Mouse (Mus musculus) embryonic facial prominence, embryonic 12.5 days (tissue): Measurements from ENCODE around the gene Afg1l. TPM values are rescaled to one million over a fixed set of nuclear protein-coding genes. Genes with fewer than 3 reads are reported as not detected.

Experiments
- ATAC-seq: fragments of 200-750 bp; cut with Nextera tagmentation; 2 replicates; pipeline ENCODE4 v1.8.0; 2017; ENCODE audit not compliant: insufficient number of reproducible peaks, insufficient read depth, low FRiP score, low TSS enrichment
- H3K27ac ChIP-seq: fragments of 300-500 bp; sonication (generic); 2 replicates; pipeline ENCODE4 v1.5.1; 2016; ENCODE audit warnings: mild to moderate bottlenecking
- H3K27me3 ChIP-seq: fragments of 300-500 bp; sonication (generic); 2 replicates; pipeline ENCODE4 v1.6.1; 2016; ENCODE audit warnings: mild to moderate bottlenecking, moderate library complexity
- H3K36me3 ChIP-seq: fragments of 300-500 bp; sonication (generic); 2 replicates; pipeline ENCODE4 v1.6.1; 2016; ENCODE audit warnings: mild to moderate bottlenecking
- H3K4me1 ChIP-seq: fragments of 300-500 bp; sonication (generic); 2 replicates; pipeline ENCODE4 v1.6.1; 2016
- H3K4me2 ChIP-seq: fragments of 300-500 bp; sonication (generic); replicated peaks from 2 replicates; pipeline ENCODE4 v1.6.1; 2016; ENCODE audit warnings: mild to moderate bottlenecking, moderate library complexity
- H3K4me3 ChIP-seq: fragments of 300-500 bp; sonication (generic); 2 replicates; pipeline ENCODE4 v1.5.1; 2016; ENCODE audit warnings: mild to moderate bottlenecking
- H3K9ac ChIP-seq: fragments of 300-500 bp; sonication (generic); 2 replicates; pipeline ENCODE4 v1.6.1; 2016; ENCODE audit warnings: mild to moderate bottlenecking, moderate library complexity
- H3K9me3 ChIP-seq: fragments of 300-500 bp; sonication (generic); 2 replicates; pipeline ENCODE4 v1.6.1; 2016; ENCODE audit warnings: mild to moderate bottlenecking, moderate library complexity
- WGBS: fragments of 180-500 bp; shearing (Covaris S2); methylation state at CpG from one replicate; pipeline ENCODE4 v1.1.7; 2016; 5-methylcytosine and 5-hydroxymethylcytosine counted together
- polyA plus RNA-seq: library from polyadenylated mRNA; unstranded; fragments of >200 nt; fragmentation: Nextera tagmentation; extraction: Ambion mirVana; gene quantifications from 2 replicates; pipeline ENCODE4 v1.2.1, GENCODE M21; 2016

Gene Afg1l
- 5.6 and 6.1 TPM in 2 replicates for polyA plus RNA-seq

DNA sequence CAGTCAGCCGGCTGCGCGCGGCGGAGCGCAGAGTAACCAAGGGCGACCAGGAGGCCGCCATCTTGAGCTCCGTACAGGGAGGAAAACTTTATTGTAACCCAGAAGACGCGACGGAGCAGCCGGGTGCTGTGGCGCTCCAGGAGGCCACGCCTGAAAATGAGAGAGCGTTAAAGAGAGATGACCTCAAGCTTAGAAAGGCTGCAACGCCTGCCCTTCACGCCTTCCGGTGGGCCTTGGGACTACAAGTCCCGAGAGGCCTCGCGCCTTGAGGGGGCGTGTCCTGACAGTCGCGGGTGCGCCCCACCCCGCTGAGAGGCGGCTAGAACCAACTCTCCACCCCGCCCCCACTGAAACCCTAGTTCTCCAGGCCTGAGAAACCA is at the start of gene Afg1l:
TSS of gene Afg1l (minus strand) at position 225 of the 380 bp plus-strand sequence.
- Histone ChIP-seq H3K4me2 (peak within 1 kb of the TSS; percentile 83), H3K9me3 (no peaks in the 10 kb centered on the region), H3K4me1 (peaks cover 4% of the 10 kb centered on the region), H3K9ac (peak within 1 kb of the TSS; percentile 76), H3K4me3 (peak within 1 kb of the TSS; percentile 57), H3K27ac (peak within 1 kb of the TSS; percentile 90), H3K27me3 (no peaks in the 10 kb centered on the region), H3K36me3 (no peaks in the 10 kb centered on the region)
- under 1% methylated on average over 29 of the region's 29 CpGs for WGBS
- ATAC-seq: peak; percentile 86

DNA sequence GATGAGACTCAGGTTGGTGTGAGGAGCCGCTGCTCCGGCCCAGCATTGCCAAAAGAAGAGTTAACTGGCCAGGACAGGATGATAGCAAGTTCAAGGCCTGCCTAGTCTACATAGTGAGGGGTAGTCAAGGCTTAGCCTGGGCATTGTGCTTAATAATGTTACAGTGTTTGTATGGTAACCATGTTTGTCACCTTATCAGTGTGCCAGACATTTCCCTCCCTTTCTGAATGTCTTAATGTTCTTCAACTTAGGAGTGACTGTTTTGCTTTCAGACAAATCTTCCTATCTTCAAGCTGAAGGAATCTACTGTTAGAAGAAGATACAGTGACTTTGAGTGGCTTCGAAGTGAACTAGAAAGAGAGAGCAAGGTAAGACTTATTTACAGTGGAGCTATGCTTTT is 47.3 kb upstream of the Afg1l start:
- Histone ChIP-seq H3K9ac (no peak overlapping the region), H3K27ac (no peak overlapping the region), H3K27me3 (no peaks in the 10 kb centered on the region), H3K36me3 (peaks cover 40% of the 10 kb centered on the region), H3K4me3 (no peak overlapping the region), H3K4me1 (peaks cover 15% of the 10 kb centered on the region), H3K4me2 (no peak overlapping the region), H3K9me3 (no peaks in the 10 kb centered on the region)
- 96% methylated on average over 3 of the region's 3 CpGs for WGBS
- ATAC-seq: no peak

DNA sequence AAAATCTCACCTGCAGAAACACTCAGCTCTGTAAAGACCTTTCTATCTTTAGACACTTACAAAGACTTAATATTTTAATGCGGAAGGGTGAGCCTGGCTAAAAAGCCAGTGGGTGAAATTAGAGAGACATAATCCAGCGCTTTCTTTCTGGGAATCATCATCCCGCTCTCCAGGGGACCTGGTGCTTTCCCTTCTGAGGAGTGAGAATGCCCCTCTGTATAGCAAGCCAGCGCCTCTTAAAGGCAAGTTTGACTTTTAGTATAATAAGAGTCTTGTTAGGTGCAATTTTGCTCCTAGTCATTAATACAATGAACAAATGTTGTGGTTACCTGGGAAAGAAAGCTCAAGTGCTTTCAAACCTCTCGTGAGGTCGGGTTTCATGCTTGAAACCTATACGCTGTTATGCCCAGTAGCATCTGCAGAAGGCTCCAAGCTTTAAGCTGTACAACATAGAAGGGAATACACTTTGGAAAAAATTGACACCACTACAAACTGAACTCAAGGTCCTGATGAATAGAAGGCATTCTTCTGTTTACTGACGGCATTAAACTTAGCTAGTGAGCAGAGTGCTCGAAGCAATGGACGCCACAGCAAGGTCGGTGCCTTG is 45.3 kb upstream of the Afg1l start:
- 39% methylated on average over 11 of the region's 11 CpGs for WGBS
- Histone ChIP-seq H3K9me3 (no peaks in the 10 kb centered on the region), H3K4me3 (no peak overlapping the region), H3K27me3 (no peaks in the 10 kb centered on the region), H3K27ac (no peak overlapping the region; the same call in 1 of the 2 replicates), H3K4me2 (no peak overlapping the region), H3K4me1 (peaks cover 15% of the 10 kb centered on the region), H3K36me3 (peaks cover 26% of the 10 kb centered on the region), H3K9ac (no peak overlapping the region)
- no peak for ATAC-seq

DNA sequence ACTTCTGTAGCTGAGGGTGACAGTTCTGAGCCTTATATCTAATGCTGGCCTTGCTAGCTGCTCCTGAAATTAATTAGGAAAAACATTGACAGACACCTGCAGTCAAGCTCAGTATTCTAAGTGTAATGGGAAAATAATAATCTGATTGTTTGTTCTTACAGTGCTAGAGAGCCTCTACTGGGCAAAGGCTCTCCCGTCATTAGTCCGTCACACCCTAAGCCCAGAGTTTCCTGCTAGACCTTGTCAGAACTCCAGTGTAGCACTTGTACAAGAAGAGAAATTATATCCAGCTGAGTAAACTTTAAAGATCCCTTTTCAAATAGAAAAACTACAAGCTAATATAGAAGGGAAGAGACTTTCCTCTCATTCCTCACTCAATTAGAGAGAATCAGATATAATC is 44.5 kb upstream of the Afg1l start:
- H3K4me2 ChIP-seq: no peak overlapping the region
- H3K27ac ChIP-seq: no peak overlapping the region
- H3K36me3 ChIP-seq: peaks cover 19% of the 10 kb centered on the region
- peaks cover 15% of the 10 kb centered on the region for H3K4me1 ChIP-seq
- no peak overlapping the region for H3K4me3 ChIP-seq
- H3K9ac ChIP-seq: no peak overlapping the region
- no peaks in the 10 kb centered on the region for H3K27me3 ChIP-seq
- WGBS: 36% methylated on average over 2 of the region's 2 CpGs
- no peak for ATAC-seq
- no peaks in the 10 kb centered on the region for H3K9me3 ChIP-seq

DNA sequence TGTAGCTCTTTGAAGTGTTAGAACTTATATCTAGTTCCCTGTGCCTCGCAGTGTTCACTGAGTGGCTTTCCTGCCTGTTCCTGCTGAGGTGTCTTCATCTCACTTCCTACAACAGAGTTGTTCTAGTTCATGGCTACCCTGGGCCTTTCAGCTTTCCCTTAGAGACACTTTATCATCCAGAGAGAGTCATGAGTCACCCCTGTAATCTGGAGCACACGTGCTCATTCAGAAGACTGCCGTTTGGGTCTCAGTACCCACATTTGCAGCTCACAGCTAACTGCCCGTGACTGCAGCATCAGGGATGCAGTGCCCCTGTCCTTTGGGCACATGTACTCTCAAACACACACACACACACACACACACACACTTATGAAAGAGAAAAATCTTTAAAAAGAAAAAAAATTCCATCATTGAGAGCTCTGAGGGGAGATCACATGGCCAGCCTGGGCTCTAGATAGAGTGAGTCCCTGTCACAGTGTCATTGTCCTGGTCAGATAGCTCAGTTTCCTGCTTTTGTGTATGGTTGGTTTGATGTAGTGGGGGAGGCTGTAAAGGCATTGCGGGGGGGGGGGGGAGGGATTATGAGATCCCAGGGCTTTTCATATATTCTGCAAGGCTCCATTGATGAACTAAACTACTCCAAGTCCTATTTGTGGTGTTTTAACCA is 43.1 kb upstream of the Afg1l start:
- H3K27me3 ChIP-seq: no peaks in the 10 kb centered on the region
- H3K9ac ChIP-seq: no peak overlapping the region
- no peak overlapping the region for H3K4me2 ChIP-seq
- no peak for ATAC-seq
- H3K9me3 ChIP-seq: no peaks in the 10 kb centered on the region
- no peak overlapping the region for H3K27ac ChIP-seq
- WGBS: 71% methylated on average over 5 of the region's 5 CpGs
- H3K36me3 ChIP-seq: peaks cover 7% of the 10 kb centered on the region
- no peak overlapping the region for H3K4me3 ChIP-seq
- H3K4me1 ChIP-seq: peaks cover 15% of the 10 kb centered on the region

DNA sequence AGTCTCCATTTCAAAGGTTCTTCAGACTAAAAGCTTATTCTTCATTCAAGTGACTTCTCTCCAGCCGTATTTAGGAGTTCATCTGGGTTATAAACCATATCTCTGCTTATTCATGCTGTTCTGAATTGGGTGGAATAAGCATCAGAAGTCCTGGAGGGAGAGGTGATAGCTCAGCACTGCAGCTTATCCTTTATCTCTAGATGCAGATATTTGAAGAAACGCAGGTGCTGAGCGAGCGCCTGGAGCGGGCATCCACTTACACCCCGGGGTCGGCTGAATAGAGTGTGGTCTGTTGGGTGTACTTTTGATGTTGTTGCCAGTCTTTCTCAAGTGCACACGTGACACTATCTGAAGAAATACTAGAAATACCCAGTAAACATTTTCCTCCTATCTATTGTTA is 40.0 kb upstream of the Afg1l start:
- H3K4me3 ChIP-seq: no peak overlapping the region
- ATAC-seq: no peak
- H3K36me3 ChIP-seq: no peaks in the 10 kb centered on the region
- 0 out of 2 replicates have a peak, but pooled peaks cover 2% of the 10 kb centered on the region for H3K4me1 ChIP-seq
- no peak overlapping the region for H3K27ac ChIP-seq
- H3K9ac ChIP-seq: no peak overlapping the region
- no peaks in the 10 kb centered on the region for H3K27me3 ChIP-seq
- H3K4me2 ChIP-seq: no peak overlapping the region
- WGBS: 88% methylated on average over 8 of the region's 8 CpGs
- H3K9me3 ChIP-seq: no peaks in the 10 kb centered on the region

DNA sequence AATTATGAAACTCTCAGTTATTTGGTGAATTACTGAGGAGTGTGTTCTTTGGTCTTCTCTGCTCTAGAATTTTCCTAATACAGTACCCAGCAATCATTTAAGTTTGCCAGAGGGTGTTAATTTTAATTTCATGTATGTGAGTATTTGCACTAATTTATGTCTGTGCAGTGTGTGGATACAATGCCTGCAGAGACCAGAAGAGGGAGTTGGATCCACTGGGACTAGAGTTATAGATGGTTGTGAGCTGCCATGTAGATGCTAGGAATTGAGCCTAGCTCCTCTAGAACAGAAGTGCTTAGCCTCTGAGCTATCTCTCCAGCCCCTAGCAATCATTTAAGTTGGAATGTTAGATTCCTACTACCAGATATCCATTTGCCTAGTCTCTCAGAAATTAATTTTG is 35.8 kb upstream of the Afg1l start:
- no peak overlapping the region for H3K9ac ChIP-seq
- H3K4me1 ChIP-seq: no peaks in the 10 kb centered on the region
- no peak overlapping the region for H3K4me3 ChIP-seq
- no peak overlapping the region for H3K27ac ChIP-seq
- ATAC-seq: no peak
- H3K27me3 ChIP-seq: no peaks in the 10 kb centered on the region
- no peaks in the 10 kb centered on the region for H3K9me3 ChIP-seq
- H3K4me2 ChIP-seq: no peak overlapping the region
- 0 out of 2 replicates have a peak, but pooled peaks cover 5% of the 10 kb centered on the region for H3K36me3 ChIP-seq

DNA sequence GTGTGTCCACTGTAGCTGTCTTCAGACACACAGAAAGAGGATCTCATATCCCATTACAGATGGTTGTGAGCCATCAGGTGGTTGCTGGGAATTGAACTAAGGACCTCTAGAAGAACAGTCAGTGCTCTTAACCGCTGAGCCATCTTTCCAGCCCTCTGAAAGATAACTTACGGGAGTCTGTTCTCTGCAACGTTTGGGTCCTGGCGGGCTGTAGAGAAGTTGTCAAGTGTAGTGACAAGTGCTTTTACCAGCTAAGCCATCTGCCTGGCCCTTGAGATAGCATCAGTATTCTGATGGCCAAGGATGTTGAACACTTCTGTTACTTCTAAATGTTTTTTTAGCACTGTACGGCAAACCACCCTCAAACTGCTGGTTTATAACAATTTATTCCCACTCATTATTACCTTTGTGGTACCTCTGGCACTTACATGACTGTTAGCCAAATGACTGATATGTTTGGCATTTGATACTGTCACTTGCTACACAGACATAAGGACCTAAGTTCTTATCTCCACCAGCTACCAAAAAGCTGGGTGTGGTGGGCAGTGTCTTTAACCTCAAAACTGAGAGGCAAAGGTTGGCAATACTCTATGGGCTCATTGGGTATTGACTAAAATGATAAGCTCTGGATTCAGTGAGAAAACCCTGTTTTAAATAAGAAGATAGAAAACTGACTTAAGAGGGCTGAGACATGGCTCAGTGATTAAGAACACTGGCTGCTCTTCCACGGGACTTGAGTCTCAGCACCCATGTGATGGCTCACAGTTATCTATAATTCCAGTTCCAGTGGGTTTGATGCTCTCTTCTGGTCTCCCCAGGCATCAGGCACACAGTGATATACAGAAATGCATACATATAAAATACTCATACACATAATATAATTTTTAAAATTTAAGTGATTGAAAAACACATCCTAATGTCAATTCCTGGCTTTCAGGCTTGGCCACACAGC is 33.1 kb upstream of the Afg1l start:
- 91% methylated on average over 6 of the region's 6 CpGs for WGBS
- Histone ChIP-seq H3K4me2 (no peak overlapping the region), H3K27me3 (no peaks in the 10 kb centered on the region), H3K9ac (no peak overlapping the region), H3K27ac (no peak overlapping the region), H3K4me3 (no peak overlapping the region), H3K4me1 (no peaks in the 10 kb centered on the region), H3K36me3 (0 out of 2 replicates have a peak, but pooled peaks cover 12% of the 10 kb centered on the region), H3K9me3 (no peaks in the 10 kb centered on the region)
- ATAC-seq: no peak

DNA sequence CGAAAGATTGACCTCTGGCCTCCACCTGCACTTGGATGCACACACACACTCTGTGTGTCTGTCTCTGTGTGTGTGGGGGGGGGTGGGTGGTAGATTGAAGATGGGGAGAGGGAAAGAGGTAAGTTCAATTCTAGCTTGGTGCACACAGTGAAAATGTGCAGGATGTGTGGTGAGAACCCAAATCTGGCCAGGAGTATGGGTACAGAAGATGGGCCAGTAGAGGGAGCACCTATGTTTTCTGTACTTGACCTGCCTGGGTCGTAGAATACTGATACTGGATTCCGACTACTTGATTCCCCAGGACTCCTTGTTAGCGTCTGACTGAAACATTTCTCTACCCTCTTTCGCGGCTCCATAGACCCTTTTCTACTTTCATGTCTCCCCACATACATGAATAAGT is 31.8 kb upstream of the Afg1l start:
- Histone ChIP-seq H3K9ac (no peak overlapping the region), H3K36me3 (0 out of 2 replicates have a peak, but pooled peaks cover 12% of the 10 kb centered on the region), H3K27me3 (no peaks in the 10 kb centered on the region), H3K4me2 (no peak overlapping the region), H3K27ac (no peak overlapping the region), H3K9me3 (no peaks in the 10 kb centered on the region), H3K4me1 (no peaks in the 10 kb centered on the region), H3K4me3 (no peak overlapping the region)
- no peak for ATAC-seq
- WGBS: 87% methylated on average over 6 of the region's 6 CpGs

DNA sequence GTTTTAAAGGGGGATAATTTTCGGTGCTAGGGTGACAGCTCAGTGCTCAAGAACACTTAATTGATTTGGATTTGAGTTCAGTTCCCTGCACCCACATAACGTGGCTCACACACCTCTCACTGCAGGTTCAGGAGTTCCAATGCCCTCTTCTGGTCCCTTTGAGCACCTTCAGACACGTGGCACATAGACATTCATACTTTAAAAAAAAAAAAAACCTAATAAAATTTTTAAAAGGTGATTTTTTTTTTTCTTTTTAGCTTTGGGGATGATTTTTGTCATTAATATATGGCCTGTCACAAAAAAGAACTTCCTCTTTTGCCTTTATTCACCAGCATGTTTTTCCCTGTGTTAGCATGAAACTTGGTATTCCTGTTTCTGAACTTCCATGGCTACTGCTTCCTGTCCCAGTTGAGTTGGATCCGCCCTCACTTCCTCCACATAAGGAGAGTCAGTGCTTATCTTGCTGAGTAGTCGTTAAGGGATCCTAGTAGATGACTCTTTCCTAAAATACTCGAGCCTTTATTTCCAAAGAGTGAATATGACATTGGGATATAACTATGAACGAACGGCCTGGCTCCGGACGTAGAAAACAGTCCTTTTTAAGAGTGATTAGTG is 25.8 kb upstream of the Afg1l start:
- 87% methylated on average over 10 of the region's 10 CpGs for WGBS
- H3K4me1 ChIP-seq: no peaks in the 10 kb centered on the region
- no peaks in the 10 kb centered on the region for H3K9me3 ChIP-seq
- H3K27me3 ChIP-seq: no peaks in the 10 kb centered on the region
- H3K36me3 ChIP-seq: 0 out of 2 replicates have a peak, but pooled peaks cover 7% of the 10 kb centered on the region
- no peak for ATAC-seq
- H3K4me2 ChIP-seq: no peak overlapping the region
- no peak overlapping the region for H3K9ac ChIP-seq
- no peak overlapping the region for H3K27ac ChIP-seq
- no peak overlapping the region for H3K4me3 ChIP-seq

DNA sequence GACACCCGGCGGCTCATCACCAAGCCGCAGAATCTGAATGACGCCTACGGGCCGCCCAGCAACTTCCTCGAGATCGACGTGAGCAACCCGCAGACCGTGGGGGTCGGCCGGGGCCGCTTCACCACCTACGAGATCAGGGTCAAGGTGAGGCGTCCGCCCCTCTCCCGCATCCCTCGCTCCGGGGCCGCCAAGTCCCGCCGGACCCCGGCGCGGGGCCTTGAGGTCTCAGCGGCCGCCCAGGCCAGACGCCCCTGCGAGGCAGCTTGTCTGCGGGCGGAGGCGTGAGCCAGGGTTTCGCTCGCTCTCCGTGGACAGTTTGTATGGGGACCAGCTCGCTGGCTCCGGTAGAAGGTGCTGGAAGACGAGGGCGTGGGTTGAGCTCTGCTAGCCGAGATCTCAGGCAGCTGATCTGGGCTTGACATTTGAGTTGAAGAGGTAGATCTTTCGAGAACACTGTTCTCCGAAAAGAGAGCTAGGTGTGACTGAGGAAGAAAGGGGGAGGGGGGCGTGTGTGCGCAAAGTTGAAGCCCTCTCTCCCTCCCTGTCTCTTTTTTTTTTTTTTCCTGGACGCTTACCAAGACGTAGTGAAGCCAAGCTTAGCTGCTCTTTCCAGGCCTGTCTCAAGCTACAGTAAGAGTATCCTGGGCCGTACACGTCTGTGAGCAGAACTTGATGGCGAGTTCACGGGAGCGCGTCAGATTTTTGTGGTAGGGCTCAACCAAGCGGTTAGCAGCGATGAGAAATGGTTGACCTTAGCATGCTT is 24.2 kb upstream of the Afg1l start:
- Histone ChIP-seq H3K4me1 (no peaks in the 10 kb centered on the region), H3K9ac (peak overlapping the region; percentile 91), H3K9me3 (no peaks in the 10 kb centered on the region), H3K27ac (peak overlapping the region; percentile 97), H3K4me3 (peak overlapping the region; percentile 96), H3K36me3 (no peaks in the 10 kb centered on the region), H3K27me3 (no peaks in the 10 kb centered on the region), H3K4me2 (peak overlapping the region; percentile 73)
- under 1% methylated on average over 54 of the region's 55 CpGs for WGBS
- ATAC-seq: peak; percentile 53
